In the genomic region with DNA sequence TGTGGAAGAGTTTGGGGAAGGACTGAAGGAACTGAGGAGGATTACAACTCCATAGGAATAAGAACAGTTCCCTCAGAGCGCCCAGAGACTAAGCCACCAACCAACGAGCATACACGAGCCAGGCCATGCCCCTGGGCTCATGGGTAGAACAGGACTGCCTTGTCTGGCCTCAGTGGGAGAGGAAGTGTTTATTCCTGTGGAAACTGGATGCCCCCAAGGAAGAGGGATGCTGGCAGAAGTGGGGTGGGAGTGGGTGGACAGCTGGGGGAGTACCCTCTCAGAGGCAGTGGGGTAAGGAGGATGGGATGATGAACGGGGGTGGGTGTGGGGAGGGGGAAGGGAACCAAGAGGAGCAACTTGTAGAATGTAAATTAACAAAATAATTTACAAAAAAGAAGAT, we compare ENCODE assay signal across 16 mouse cellular contexts.
"Had no signal": no experiment of that assay in that cellular context is flagged by ENCODE, and none has a peak within 500 bp of the region (broad histone marks: within the 10 kb centered on the region; RNA-seq: fewer than 3 reads in every experiment).

No protein-coding gene starts in this region.

- H3K27me3 ChIP-seq: midbrain, embryonic 12.5 days; neural tube, embryonic 12.5 days; stomach, embryonic 15.5 days had no signal

- H3K27ac ChIP-seq: midbrain, embryonic 10.5 days; midbrain, embryonic 12.5 days; neural tube, embryonic 12.5 days; stomach, embryonic 15.5 days; stomach, postnatal 0 days had no signal

- DNase-seq: lung, adult 18-20 months; lung, embryonic 14.5 days; lung, postnatal 10 days; lung, postnatal 4 days; midbrain, embryonic 14.5 days; right cerebral cortex, postnatal 14 days; thymus, adult 2 months; thymus, postnatal 25 days; thymus, postnatal 4 days had no signal

- H3K9me3 ChIP-seq: midbrain, embryonic 10.5 days; midbrain, embryonic 12.5 days; neural tube, embryonic 12.5 days; stomach, embryonic 15.5 days had no signal

- H3K4me1 ChIP-seq: midbrain, embryonic 10.5 days; midbrain, embryonic 12.5 days; stomach, embryonic 15.5 days had no signal

- ATAC-seq: midbrain, embryonic 16.5 days had no signal

- H3K36me3 ChIP-seq: midbrain, embryonic 10.5 days; midbrain, embryonic 12.5 days; neural tube, embryonic 12.5 days; stomach, embryonic 15.5 days had no signal

- H3K9ac ChIP-seq: lung, embryonic 14.5 days; midbrain, embryonic 12.5 days; neural tube, embryonic 12.5 days; stomach, embryonic 15.5 days had no signal

- H3K4me3 ChIP-seq: midbrain, embryonic 10.5 days; midbrain, embryonic 12.5 days; myocyte; neural tube, embryonic 12.5 days; stomach, embryonic 15.5 days had no signal

- H3K4me2 ChIP-seq: lung, embryonic 14.5 days; midbrain, embryonic 12.5 days; neural tube, embryonic 12.5 days; stomach, embryonic 15.5 days had no signal
